Mouse (Mus musculus): ENCODE measurements at regions not wholly inside any gene's neighbourhood (a gene's known extent, or its start where the extent isn't known, plus 50 kb on each side); places are given as distances from the start of the nearest gene placed in this dataset.

DNA sequence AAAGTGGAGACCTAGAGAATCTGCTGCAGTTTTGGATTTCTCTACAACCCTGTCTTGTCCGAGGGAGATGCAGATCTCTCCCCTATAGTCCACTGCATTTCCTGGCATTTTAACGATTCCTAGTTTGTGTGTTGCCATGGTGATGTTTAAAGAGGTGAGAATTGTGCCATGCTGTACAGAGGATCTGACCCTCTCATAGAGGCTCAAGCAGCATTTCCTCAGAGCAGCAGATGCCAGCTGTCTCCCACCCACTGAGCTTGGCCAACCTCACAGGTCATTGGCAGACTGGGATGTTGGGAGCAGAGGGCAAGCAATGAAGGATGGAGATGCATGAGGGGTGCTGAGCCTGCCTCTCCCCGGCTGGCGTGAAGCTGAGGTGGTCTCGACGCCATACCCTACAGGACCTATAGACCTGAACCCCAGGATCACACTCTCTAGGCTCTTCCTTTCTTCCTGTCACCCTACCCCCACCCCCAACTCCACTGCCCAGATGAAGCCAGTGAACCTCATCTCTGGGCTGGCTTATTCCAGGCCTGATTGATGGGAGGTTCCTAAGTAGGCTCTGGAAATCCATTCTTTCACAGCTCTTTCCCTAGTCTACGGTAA lies 198.0 kb downstream of the Agtpbp1 start:
- TF ChIP-seq POLR2A (IDR thresholded peaks at IDR 0.05; ENCODE audit: low read depth, low read length) (no peak), CTCF (IDR thresholded peaks at IDR 0.05; ENCODE audit: extremely low read depth, insufficient read depth, insufficient read length, insufficient replicate concordance) (no peak)

Data from spleen, adult 2 months (tissue).